Mouse (Mus musculus) liver, postnatal 0 days (tissue): Measurements from ENCODE around the gene Muc2. TPM values are rescaled to one million over a fixed set of nuclear protein-coding genes. Genes with fewer than 3 reads are reported as not detected.

Source experiments
- ATAC-seq: fragments of 200-750 bp; cut with Nextera tagmentation; 2 replicates; pipeline ENCODE4 v1.8.0; 2017; ENCODE audit warnings: mild to moderate bottlenecking, moderate library complexity
- DNase-seq: peaks from one replicate; pipeline ENCODE4 v3.0.0-alpha.2; 2016
- H3K27ac ChIP-seq: fragments of 300-500 bp; sonication (generic); 2 replicates; pipeline ENCODE4 v1.5.1; 2014; ENCODE audit warnings: antibody characterized with exemption, moderate library complexity, mild to moderate bottlenecking, low read depth
- H3K27me3 ChIP-seq: fragments of 300-500 bp; sonication (generic); 2 replicates; pipeline ENCODE4 v1.6.1; 2014; ENCODE audit warnings: low read length, control low read depth, mixed read lengths; ENCODE audit not compliant: insufficient read depth
- H3K36me3 ChIP-seq: fragments of 300-500 bp; sonication (generic); replicated peaks from 2 replicates; pipeline ENCODE4 v1.6.1; 2014; ENCODE audit warnings: mild to moderate bottlenecking, control low read depth, low read length, moderate library complexity, mixed read lengths; ENCODE audit not compliant: insufficient read depth
- H3K4me1 ChIP-seq: fragments of 300-500 bp; sonication (generic); 2 replicates; pipeline ENCODE4 v1.6.1; 2014; ENCODE audit warnings: antibody characterized with exemption, mild to moderate bottlenecking, control low read depth; ENCODE audit not compliant: insufficient read depth
- H3K4me2 ChIP-seq: fragments of 300-500 bp; sonication (generic); 2 replicates; pipeline ENCODE4 v1.6.1; 2014; ENCODE audit warnings: low read depth, mild to moderate bottlenecking, low read length, moderate library complexity, mixed read lengths
- H3K4me3 ChIP-seq: fragments of 300-500 bp; sonication (generic); 2 replicates; pipeline ENCODE4 v1.5.1; 2014; ENCODE audit warnings: low read depth, low read length
- H3K9ac ChIP-seq: fragments of 300-500 bp; sonication (generic); replicated peaks from 2 replicates; pipeline ENCODE4 v1.6.1; 2014; ENCODE audit warnings: mild to moderate bottlenecking, moderate library complexity
- H3K9me3 ChIP-seq: fragments of 300-500 bp; sonication (generic); 2 replicates; pipeline ENCODE4 v1.6.1; 2016; ENCODE audit warnings: mild to moderate bottlenecking, control low read depth, low read length, mixed read lengths
- CTCF ChIP-seq: sonication (generic); IDR thresholded peaks from 2 replicates; pipeline ENCODE4 v1.5.1; 2016; ENCODE audit warnings: antibody characterized with exemption, low read depth
- EP300 ChIP-seq: IDR thresholded peaks from 2 replicates; pipeline ENCODE4 v1.6.1; 2016; ENCODE audit warnings: antibody characterized with exemption, low read depth, mild to moderate bottlenecking
- WGBS: fragments of 180-500 bp; shearing (Covaris S2); extraction: QIAGEN DNeasy Blood & Tissue Kit; methylation state at CpG from one replicate; pipeline ENCODE4 v1.1.7; 2014; ENCODE audit not compliant: insufficient replicate concordance; 5-methylcytosine and 5-hydroxymethylcytosine counted together
- polyA plus RNA-seq: library from polyadenylated mRNA; unstranded; fragments of >200 nt; fragmentation: Nextera tagmentation; extraction: Ambion mirVana; gene quantifications from 2 replicates; pipeline ENCODE4 v1.2.1, GENCODE M21; 2015

Muc2 gene
- polyA plus RNA-seq, 1 experiment from 2014 or later = 0.12 TPM

GRCm38 (mm10) chr7:141774855-141775254 lies 84.7 kb downstream of the Muc2 start:
- no peak for ATAC-seq
- Histone ChIP-seq H3K27me3 (0 out of 2 replicates have a peak, but pooled peaks cover 3% of the 10 kb centered on the region), H3K4me2 (no peak overlapping the region), H3K4me3 (no peak overlapping the region), H3K9ac (no peak overlapping the region), H3K36me3 (no peaks in the 10 kb centered on the region), H3K4me1 (peaks cover 32% of the 10 kb centered on the region), H3K9me3 (peaks cover 3% of the 10 kb centered on the region; the same call in 1 of the 2 replicates), H3K27ac (no peak overlapping the region)
- TF ChIP-seq EP300 = no peak; the same call in 1 of the 2 replicates
- TF ChIP-seq CTCF = no peak
- WGBS = 51% methylated on average over 2 of the region's 2 CpGs
- DNase-seq = no peak

- TF ChIP-seq CTCF = no peak
- TF ChIP-seq EP300 = no peak
- H3K9ac ChIP-seq = no peak overlapping the region
- ATAC-seq = no peak
- no peaks in the 10 kb centered on the region for H3K36me3 ChIP-seq
- WGBS = 80% methylated on average over 5 of the region's 5 CpGs
- 0 out of 2 replicates have a peak, but pooled peaks cover 3% of the 10 kb centered on the region for H3K27me3 ChIP-seq
- peaks cover 3% of the 10 kb centered on the region; the same call in 1 of the 2 replicates for H3K9me3 ChIP-seq
- no peak overlapping the region for H3K4me3 ChIP-seq
- no peak for DNase-seq
- peaks cover 20% of the 10 kb centered on the region for H3K4me1 ChIP-seq
- no peak overlapping the region for H3K27ac ChIP-seq
- H3K4me2 ChIP-seq = no peak overlapping the region
Measured at GRCm38 (mm10) chr7:141776199-141776598, 86.1 kb downstream of the Muc2 start.

- H3K9me3 ChIP-seq = no peaks in the 10 kb centered on the region
- no peak for DNase-seq
- no peak within 1 kb of the TSS for H3K27ac ChIP-seq
- no peak within 1 kb of the TSS for H3K9ac ChIP-seq
- H3K27me3 ChIP-seq = no peaks in the 10 kb centered on the region
- no peak within 1 kb of the TSS for H3K4me3 ChIP-seq
- H3K4me1 ChIP-seq = no peaks in the 10 kb centered on the region
- H3K4me2 ChIP-seq = no peak within 1 kb of the TSS
- H3K36me3 ChIP-seq = no peaks in the 10 kb centered on the region
- no peak for TF ChIP-seq EP300
- TF ChIP-seq CTCF = no peak
- no peak for ATAC-seq
- WGBS = 69% methylated on average over 6 of the region's 6 CpGs
Measured at GRCm38 (mm10) chr7:141788677-141789452, 98.7 kb downstream of the Muc2 start, which contains the start of gene Muc5ac. Gene Muc5ac, plus strand, starts transcription at chr7:141788972.

GRCm38 (mm10) chr7:141794251-141794650 lies 104.1 kb downstream of the Muc2 start:
- DNase-seq = no peak
- TF ChIP-seq CTCF (no peak), EP300 (no peak)

GRCm38 (mm10) chr7:141803206-141803605 lies 113.1 kb downstream of the Muc2 start:
- H3K4me2 ChIP-seq = no peak overlapping the region
- H3K27ac ChIP-seq = no peak overlapping the region
- DNase-seq (no peak), ATAC-seq (no peak)
- H3K9me3 ChIP-seq = no peaks in the 10 kb centered on the region
- H3K27me3 ChIP-seq = no peaks in the 10 kb centered on the region
- H3K4me3 ChIP-seq = no peak overlapping the region
- no peaks in the 10 kb centered on the region for H3K4me1 ChIP-seq
- no peak overlapping the region for H3K9ac ChIP-seq
- 76% methylated on average over 7 of the region's 7 CpGs for WGBS
- TF ChIP-seq CTCF (no peak), EP300 (no peak)
- no peaks in the 10 kb centered on the region for H3K36me3 ChIP-seq

More at GRCm38 (mm10) chr7:141794251-141794650, 104.1 kb downstream of the Muc2 start:
- H3K9ac ChIP-seq = no peak overlapping the region
- no peak for ATAC-seq
- no peaks in the 10 kb centered on the region for H3K36me3 ChIP-seq
- H3K4me2 ChIP-seq = no peak overlapping the region
- H3K4me1 ChIP-seq = no peaks in the 10 kb centered on the region
- peaks cover 8% of the 10 kb centered on the region for H3K9me3 ChIP-seq
- H3K4me3 ChIP-seq = no peak overlapping the region
- no peak overlapping the region for H3K27ac ChIP-seq
- 81% methylated on average over 1 of the region's 1 CpGs for WGBS
- H3K27me3 ChIP-seq = no peaks in the 10 kb centered on the region

Other genes starting within 250 kb of the Muc2 start
- gene Pidd1, start 246.3 kb upstream of the Muc2 start, polyA plus RNA-seq = 3.6 and 4.3 TPM in 2 replicates
- 861 and 865 TPM in 2 replicates for gene Rplp2, start 243.0 kb upstream of the Muc2 start, polyA plus RNA-seq
- gene Pnpla2, start 235.1 kb upstream of the Muc2 start, polyA plus RNA-seq = 47.1 and 51.3 TPM in 2 replicates
- gene Cracr2b, start 229.2 kb upstream of the Muc2 start, polyA plus RNA-seq = 6.3 and 7.3 TPM in 2 replicates
- 5.1 and 6.6 TPM in 2 replicates for gene Cd151, start 222.9 kb upstream of the Muc2 start, polyA plus RNA-seq
- 41.8 and 45.1 TPM in 2 replicates for gene Polr2l, start 215.2 kb upstream of the Muc2 start, polyA plus RNA-seq
- gene Tspan4, start 215.1 kb upstream of the Muc2 start, polyA plus RNA-seq = 72.2 and 77.0 TPM in 2 replicates
- gene Chid1, start 150.5 kb upstream of the Muc2 start, polyA plus RNA-seq = 12.6 and 14.7 TPM in 2 replicates
- gene Ap2a2, start 128.2 kb upstream of the Muc2 start, polyA plus RNA-seq = 27.8 and 33.8 TPM in 2 replicates
- gene Muc6, start 35.0 kb upstream of the Muc2 start, polyA plus RNA-seq = 0.71 and 0.81 TPM in 2 replicates
- not detected in 2 replicates for gene Muc5ac, start 98.6 kb downstream of the Muc2 start, polyA plus RNA-seq
- gene Muc5b, start 148.7 kb downstream of the Muc2 start, polyA plus RNA-seq = not detected in 2 replicates
- 15.5 and 18.7 TPM in 2 replicates for gene Tollip, start 228.2 kb downstream of the Muc2 start, polyA plus RNA-seq